In the genomic region with DNA sequence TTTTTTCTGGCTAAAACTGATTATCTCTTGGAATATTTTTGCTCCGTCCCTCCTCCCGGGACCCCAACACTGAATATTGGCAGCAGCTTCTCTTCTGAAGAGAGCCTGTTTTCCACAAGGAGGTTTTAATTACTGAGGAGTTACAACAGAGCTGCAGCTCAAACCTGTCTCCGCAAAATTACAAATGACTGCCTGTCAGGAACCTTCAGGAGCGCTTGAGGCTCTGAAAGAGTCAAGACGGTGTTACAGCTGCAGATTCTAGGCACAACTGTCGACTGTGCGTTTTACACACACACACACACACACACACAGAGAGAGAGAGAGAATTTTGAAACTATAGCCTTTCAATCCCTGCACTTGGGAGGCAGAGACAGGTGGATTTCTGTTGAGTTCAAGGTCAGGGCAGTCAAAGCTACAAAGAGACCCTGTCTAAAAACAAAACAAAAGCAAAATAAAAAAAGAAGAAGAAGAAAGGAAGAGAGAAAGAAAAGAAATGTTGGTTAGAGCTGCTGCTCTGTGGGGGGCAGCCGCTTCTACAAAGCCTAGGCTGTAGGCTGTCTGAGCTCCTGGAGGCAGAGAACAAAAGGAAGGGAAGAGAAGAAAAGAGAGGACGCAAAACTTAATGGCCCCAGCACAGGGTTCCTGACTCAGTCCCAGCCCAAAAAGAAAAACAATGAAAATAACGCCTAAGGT, we compare ENCODE assay signal across 10 mouse cellular contexts. TPM values are rescaled to one million over a fixed set of nuclear protein-coding genes. Genes with fewer than 3 reads are reported as not detected.
DNase-seq lines count a peak whose midpoint lies in the region; ATAC-seq and TF ChIP-seq lines count a peak whose summit lies in the region.
"Had no signal": no experiment of that assay in that cellular context is flagged by ENCODE, and none has a peak within 500 bp of the region (broad histone marks: within the 10 kb centered on the region; RNA-seq: fewer than 3 reads in every experiment).

No protein-coding gene starts in this region.

- intact Hi-C loops in left cerebral cortex, adult 2 months (cut with DNase I), result no loop called here

- no peak overlapping the region for H3K4me3 ChIP-seq in midbrain, embryonic 11.5 days (ENCODE audit: low read depth, low read length)
- no peak overlapping the region for H3K4me3 ChIP-seq in midbrain, embryonic 15.5 days
- H3K4me3 ChIP-seq in forebrain, embryonic 11.5 days (ENCODE audit: low read depth, low read length), result no peak overlapping the region
- no peak overlapping the region for H3K4me3 ChIP-seq in limb, embryonic 10.5 days
- H3K4me3 ChIP-seq in left cerebral cortex, adult 2 months, result no peak overlapping the region
- H3K4me3 ChIP-seq: liver, embryonic 15.5 days had no signal

- H3K4me2 ChIP-seq in midbrain, embryonic 11.5 days, result no peak overlapping the region
- no peak overlapping the region for H3K4me2 ChIP-seq in midbrain, embryonic 15.5 days
- H3K4me2 ChIP-seq in forebrain, embryonic 11.5 days (ENCODE audit: low read depth, low read length, severe bottlenecking), result 0 out of 2 replicates have a peak overlapping the region, but pooled peaks have one; percentile 8
- H3K4me2 ChIP-seq: liver, embryonic 15.5 days had no signal

- no peaks in the 10 kb centered on the region for H3K27me3 ChIP-seq in midbrain, embryonic 11.5 days (ENCODE audit: control insufficient read depth, insufficient read depth, low read length)
- no peaks in the 10 kb centered on the region for H3K27me3 ChIP-seq in midbrain, embryonic 15.5 days (replicated peaks)
- no peaks in the 10 kb centered on the region for H3K27me3 ChIP-seq in forebrain, embryonic 11.5 days (ENCODE audit: control insufficient read depth, insufficient read depth, low read length)
- H3K27me3 ChIP-seq in limb, embryonic 10.5 days (ENCODE audit: low read depth, poor library complexity, severe bottlenecking), result no peaks in the 10 kb centered on the region
- H3K27me3 ChIP-seq: liver, embryonic 15.5 days had no signal

- peak; percentile 54; the same call in 1 of the 2 replicates for ATAC-seq in midbrain, embryonic 11.5 days (ENCODE audit: low FRiP score)
- no peak for ATAC-seq in midbrain, embryonic 15.5 days (replicated peaks)
- 0 out of 2 replicates have a peak, but pooled peaks have one; percentile 63 for ATAC-seq in forebrain, embryonic 11.5 days (replicated peaks; ENCODE audit: low FRiP score)

- H3K27ac ChIP-seq in midbrain, embryonic 11.5 days (ENCODE audit: low read depth, low read length), result peak overlapping the region; percentile 40
- no peak overlapping the region for H3K27ac ChIP-seq in midbrain, embryonic 15.5 days
- peak overlapping the region; percentile 53 for H3K27ac ChIP-seq in forebrain, embryonic 11.5 days (ENCODE audit: low read depth, low read length)
- peak overlapping the region; percentile 6 for H3K27ac ChIP-seq in limb, embryonic 10.5 days
- no peak overlapping the region for H3K27ac ChIP-seq in left cerebral cortex, adult 2 months
- H3K27ac ChIP-seq: liver, embryonic 15.5 days had no signal

- no peak overlapping the region for H3K9ac ChIP-seq in midbrain, embryonic 11.5 days (ENCODE audit: low read length)
- no peak overlapping the region for H3K9ac ChIP-seq in midbrain, embryonic 15.5 days
- H3K9ac ChIP-seq in forebrain, embryonic 11.5 days (ENCODE audit: low read length), result peak overlapping the region; percentile 23
- H3K9ac ChIP-seq: liver, embryonic 15.5 days had no signal

- no peaks in the 10 kb centered on the region for H3K36me3 ChIP-seq in midbrain, embryonic 11.5 days (ENCODE audit: control insufficient read depth, insufficient read depth, low read length)
- no peaks in the 10 kb centered on the region for H3K36me3 ChIP-seq in midbrain, embryonic 15.5 days (replicated peaks)
- H3K36me3 ChIP-seq in forebrain, embryonic 11.5 days (ENCODE audit: control insufficient read depth, insufficient read depth, low read length), result no peaks in the 10 kb centered on the region
- H3K36me3 ChIP-seq in limb, embryonic 10.5 days, result peaks cover 15% of the 10 kb centered on the region
- H3K36me3 ChIP-seq: liver, embryonic 15.5 days had no signal

- 15% methylated on average over 10 of the region's 10 CpGs for WGBS in midbrain, embryonic 11.5 days
- 14% methylated on average over 10 of the region's 10 CpGs for WGBS in midbrain, embryonic 15.5 days
- 14% methylated on average over 10 of the region's 10 CpGs for WGBS in forebrain, embryonic 11.5 days
- 12% methylated on average over 10 of the region's 10 CpGs for WGBS in limb, embryonic 10.5 days

- no peaks in the 10 kb centered on the region for H3K9me3 ChIP-seq in midbrain, embryonic 11.5 days (ENCODE audit: control insufficient read depth, low read length)
- H3K9me3 ChIP-seq in midbrain, embryonic 15.5 days, result no peaks in the 10 kb centered on the region
- H3K9me3 ChIP-seq in forebrain, embryonic 11.5 days (ENCODE audit: control insufficient read depth, low read length), result no peaks in the 10 kb centered on the region
- no peaks in the 10 kb centered on the region for H3K9me3 ChIP-seq in limb, embryonic 10.5 days (replicated peaks)
- H3K9me3 ChIP-seq: liver, embryonic 15.5 days had no signal

- H3K4me1 ChIP-seq in midbrain, embryonic 11.5 days (ENCODE audit: control insufficient read depth, insufficient read depth, low read length), result peaks cover 50% of the 10 kb centered on the region
- H3K4me1 ChIP-seq in midbrain, embryonic 15.5 days, result peaks cover 30% of the 10 kb centered on the region
- peaks cover 44% of the 10 kb centered on the region for H3K4me1 ChIP-seq in forebrain, embryonic 11.5 days (replicated peaks; ENCODE audit: control insufficient read depth, insufficient read depth, low read length)
- peaks cover 82% of the 10 kb centered on the region for H3K4me1 ChIP-seq in limb, embryonic 10.5 days
- H3K4me1 ChIP-seq: liver, embryonic 15.5 days had no signal

- no peak for TF ChIP-seq CTCF in left cerebral cortex, adult 2 months (IDR thresholded peaks at IDR 0.05)

- peak; percentile 89 for DNase-seq in midbrain, embryonic 11.5 days (ENCODE audit: low spot score, missing footprints)
- DNase-seq in forebrain, embryonic 11.5 days (ENCODE audit: low spot score), result no peak
- no peak for DNase-seq in limb, embryonic 10.5 days (ENCODE audit: low spot score)
- peak; percentile 58 for DNase-seq in retina, postnatal 1 day
- no peak for DNase-seq in adrenal gland, adult 18-20 months (ENCODE audit: low spot score in 2 of 2)
- DNase-seq in left cerebral cortex, adult 2 months (ENCODE audit: extremely low spot score in 1 of 2, low spot score in 2 of 2), result no peak
- no peak for DNase-seq in left cerebral cortex, adult 11 months (ENCODE audit: low spot score)
- DNase-seq: right cerebral cortex, postnatal 14 days had no signal

RNA-seq across cellular contexts. Expression of a gene that starts 47.9 kb away (rescaled TPM):
- 43.8 and 51.3 TPM in 2 replicates for polyA plus RNA-seq in midbrain, embryonic 11.5 days (2014; fragmentation: Nextera tagmentation; extraction: Ambion mirVana)
- 22.3 and 23.1 TPM in 2 replicates for polyA plus RNA-seq in midbrain, embryonic 15.5 days (2015; fragmentation: Nextera tagmentation; extraction: Ambion mirVana)
- 52.3 and 65.1 TPM in 2 replicates for polyA plus RNA-seq in forebrain, embryonic 11.5 days (2014; fragmentation: Nextera tagmentation; extraction: Ambion mirVana)
- 53.3 and 55.7 TPM in 2 replicates for polyA plus RNA-seq in limb, embryonic 10.5 days (2016; fragmentation: Nextera tagmentation; extraction: Ambion mirVana)
- total RNA-seq in adrenal gland, adult 18-20 months (2021), result 10 to 100 TPM; 20.4 to 34.1 TPM
- 10 to 100 TPM; 11.2 TPM for total RNA-seq in left cerebral cortex, adult 2 months (2021)

RNA-seq across cellular contexts. Expression of a gene that starts 55.7 kb away (rescaled TPM):
- 117 and 118 TPM in 2 replicates for polyA plus RNA-seq in midbrain, embryonic 11.5 days (2014; fragmentation: Nextera tagmentation; extraction: Ambion mirVana)
- 103 and 109 TPM in 2 replicates for polyA plus RNA-seq in midbrain, embryonic 15.5 days (2015; fragmentation: Nextera tagmentation; extraction: Ambion mirVana)
- 109 and 113 TPM in 2 replicates for polyA plus RNA-seq in forebrain, embryonic 11.5 days (2014; fragmentation: Nextera tagmentation; extraction: Ambion mirVana)
- 144 and 147 TPM in 2 replicates for polyA plus RNA-seq in limb, embryonic 10.5 days (2016; fragmentation: Nextera tagmentation; extraction: Ambion mirVana)
- total RNA-seq in adrenal gland, adult 18-20 months (2021), result 10 to 100 TPM; 35.7 to 51.2 TPM
- total RNA-seq in left cerebral cortex, adult 2 months (2021), result 10 to 100 TPM; 30.3 to 38.8 TPM

Comparison
In these comparisons a context has a peak if more than half of its experiments do, and no peak if none do; other contexts are left out.
1. H3K27ac ChIP-seq: peak in midbrain, embryonic 11.5 days (single experiment), forebrain, embryonic 11.5 days (single experiment) and limb, embryonic 10.5 days (single experiment); none in midbrain, embryonic 15.5 days (single experiment) and left cerebral cortex, adult 2 months (single experiment).
2. DNase-seq: peak in midbrain, embryonic 11.5 days (single experiment) and retina, postnatal 1 day (single experiment); none in forebrain, embryonic 11.5 days (single experiment), limb, embryonic 10.5 days (single experiment), adrenal gland, adult 18-20 months (0 of 2), left cerebral cortex, adult 2 months (0 of 2) and left cerebral cortex, adult 11 months (single experiment).